Mouse (Mus musculus) ES-E14 (cell line): ENCODE results near the gene Grm3. TPM values are rescaled to one million over a fixed set of nuclear protein-coding genes. Genes with fewer than 3 reads are reported as not detected.

Experiments
- DNase-seq: peaks from one replicate; pipeline ENCODE4 v3.0.0-alpha.2; 2013; ENCODE audit warnings: low read depth, low spot score
- H3K27ac ChIP-seq: 2 replicates; pipeline ENCODE4 v1.5.1; 2012; ENCODE audit warnings: low read depth, mild to moderate bottlenecking, low read length, moderate library complexity, mixed read lengths; ENCODE audit not compliant: poor library complexity, insufficient read depth, severe bottlenecking
- H3K36me3 ChIP-seq: 2 replicates; pipeline ENCODE4 v1.6.1; 2012; ENCODE audit warnings: mild to moderate bottlenecking, low read length, moderate library complexity, mixed read lengths; ENCODE audit not compliant: control insufficient read depth, poor library complexity, insufficient read depth, severe bottlenecking
- H3K4me1 ChIP-seq, 2 experiments: fragments of 150-350 bp in 1 of 2; sonication (generic) in 1 of 2; 2 replicates each; pipeline ENCODE4 v1.6.1; 2012; ENCODE audit warnings: low read length in 2 of 2, mild to moderate bottlenecking in 1 of 2, mixed read lengths in 1 of 2; ENCODE audit not compliant: control insufficient read depth in 2 of 2, insufficient read depth in 2 of 2, poor library complexity in 1 of 2
- H3K4me3 ChIP-seq, 2 experiments: fragments of 150-350 bp in 1 of 2; sonication (generic) in 1 of 2; 2 replicates each; pipeline ENCODE4 v1.5.1; 2012; ENCODE audit warnings: low read length in 2 of 2, low read depth in 1 of 2, mild to moderate bottlenecking in 1 of 2, mixed read lengths in 1 of 2; ENCODE audit not compliant: insufficient read depth in 1 of 2, poor library complexity in 1 of 2, severe bottlenecking in 1 of 2
- H3K9ac ChIP-seq: 2 replicates; pipeline ENCODE4 v1.6.1; 2012; ENCODE audit warnings: low read depth, mild to moderate bottlenecking, low read length, mixed read lengths; ENCODE audit not compliant: poor library complexity, insufficient read depth, severe bottlenecking
- H3K9me3 ChIP-seq: fragments of 150-350 bp; sonication (generic); 2 replicates; pipeline ENCODE4 v1.6.1; 2012; ENCODE audit warnings: low read depth, mild to moderate bottlenecking, low read length; ENCODE audit not compliant: control insufficient read depth, insufficient read depth
- CHD2 ChIP-seq: IDR thresholded peaks from 2 replicates; pipeline ENCODE4 v1.6.1; 2014; ENCODE audit warnings: mild to moderate bottlenecking, low read depth, low read length, inconsistent platforms
- HCFC1 ChIP-seq: IDR thresholded peaks from 2 replicates; pipeline ENCODE4 v1.6.1; 2012; ENCODE audit warnings: low read length, inconsistent platforms, borderline replicate concordance; ENCODE audit not compliant: insufficient read depth
- MAFK ChIP-seq: IDR thresholded peaks from 2 replicates; pipeline ENCODE4 v1.6.1; 2014; ENCODE audit warnings: mild to moderate bottlenecking, low read depth, low read length, inconsistent platforms; ENCODE audit not compliant: insufficient read depth
- ZC3H11A ChIP-seq: IDR thresholded peaks from 2 replicates; pipeline ENCODE4 v1.6.1; 2012; ENCODE audit warnings: low read depth, mild to moderate bottlenecking, inconsistent platforms, low read length, borderline replicate concordance
- ZNF384 ChIP-seq: IDR thresholded peaks from 2 replicates; pipeline ENCODE4 v1.6.1; 2012; ENCODE audit warnings: low read depth, low read length, inconsistent platforms
- in situ Hi-C, 2 experiments: fragments of 600-800 bp; cut with MboI; formaldehyde crosslinking; loops; one replicate each; pipeline ENCODE4 v1.15.1; 2025; ENCODE audit warnings: low sequenced_read_pairs in 2 of 2, inconsistent platforms in 1 of 2; ENCODE audit not compliant: unreplicated experiment in 2 of 2
- total RNA-seq: library from RNA; depleted of rRNA; stranded (reverse); fragments of 300-350 nt; gene quantifications from 2 replicates; pipeline ENCODE4 v1.2.3, GENCODE M21; 2012

The Grm3 gene
- total RNA-seq, 1 experiment, result not detected

DNA sequence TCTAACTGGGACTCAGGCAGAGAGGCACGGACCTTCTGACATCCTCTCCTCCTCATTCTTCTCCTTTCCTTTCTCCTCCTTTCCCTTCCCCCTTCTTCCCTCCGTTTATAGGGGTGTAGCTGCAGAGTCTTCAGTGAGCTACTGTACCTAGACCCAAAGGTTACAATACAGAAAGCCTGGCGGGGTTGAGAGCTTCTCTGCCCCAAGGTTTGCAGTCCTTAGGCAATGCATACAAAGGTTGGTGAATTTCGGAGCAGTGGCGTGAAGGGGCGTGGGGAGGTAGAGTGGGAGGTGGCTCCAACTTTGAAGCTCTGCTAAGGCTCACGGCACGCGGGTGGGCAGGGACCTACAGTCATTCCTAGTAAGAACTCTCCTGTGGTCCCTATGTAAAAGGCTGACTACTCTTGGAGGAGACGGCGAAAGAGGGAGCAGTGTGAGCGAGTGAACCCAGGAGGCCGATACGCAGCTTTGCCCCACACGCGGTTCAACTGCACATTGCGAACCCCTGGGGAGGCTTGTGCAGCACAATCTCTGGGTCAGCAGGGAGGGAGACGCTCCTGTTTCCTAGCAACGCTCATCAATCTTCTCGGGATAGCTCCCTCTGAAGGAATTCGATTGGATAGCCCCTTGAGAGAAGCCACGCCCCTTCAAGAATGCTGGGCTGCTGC is 765 bp upstream of the Grm3 start:
- TF ChIP-seq ZC3H11A (no peak), MAFK (no peak), ZNF384 (no peak), CHD2 (no peak), HCFC1 (no peak)
- Histone ChIP-seq H3K9ac (no peak overlapping the region), H3K9me3 (no peaks in the 10 kb centered on the region), H3K36me3 (no peaks in the 10 kb centered on the region), H3K4me1 (peaks cover 0 to 2% of the 10 kb centered on the region in 2 experiments; a peak in 1 of 4 replicates), H3K27ac (no peak overlapping the region), H3K4me3 (peak overlapping the region; percentile 54 to 56)
- DNase-seq, result peak; percentile 66
- in situ Hi-C loops, result no loop called here

GRCm38 (mm10) chr5:9724287-9724955 is 549 bp downstream of the Grm3 start:
- peak overlapping the region; percentile 54 to 56; a peak in 3 of 4 replicates for H3K4me3 ChIP-seq
- no peak for TF ChIP-seq HCFC1
- no peak for TF ChIP-seq ZC3H11A
- TF ChIP-seq MAFK, result no peak
- TF ChIP-seq CHD2, result no peak
- H3K9me3 ChIP-seq, result no peaks in the 10 kb centered on the region
- H3K27ac ChIP-seq, result no peak overlapping the region
- no peak for DNase-seq
- H3K4me1 ChIP-seq, result peaks cover 0 to 2% of the 10 kb centered on the region in 2 experiments; a peak in 1 of 4 replicates
- in situ Hi-C loops, result no loop called here
- H3K36me3 ChIP-seq, result no peaks in the 10 kb centered on the region
- no peak overlapping the region for H3K9ac ChIP-seq

GRCm38 (mm10) chr5:9721136-9721535 is 3.8 kb downstream of the Grm3 start:
- no peak overlapping the region for H3K9ac ChIP-seq
- H3K4me3 ChIP-seq, result no peak overlapping the region
- H3K36me3 ChIP-seq, result no peaks in the 10 kb centered on the region
- H3K27ac ChIP-seq, result no peak overlapping the region
- DNase-seq, result no peak
- TF ChIP-seq ZC3H11A (no peak), CHD2 (no peak), HCFC1 (no peak), MAFK (no peak), ZNF384 (no peak)
- H3K9me3 ChIP-seq, result no peaks in the 10 kb centered on the region
- in situ Hi-C loops, result no loop called here
- H3K4me1 ChIP-seq, result peaks cover 0 to 2% of the 10 kb centered on the region in 2 experiments; a peak in 1 of 4 replicates

DNA sequence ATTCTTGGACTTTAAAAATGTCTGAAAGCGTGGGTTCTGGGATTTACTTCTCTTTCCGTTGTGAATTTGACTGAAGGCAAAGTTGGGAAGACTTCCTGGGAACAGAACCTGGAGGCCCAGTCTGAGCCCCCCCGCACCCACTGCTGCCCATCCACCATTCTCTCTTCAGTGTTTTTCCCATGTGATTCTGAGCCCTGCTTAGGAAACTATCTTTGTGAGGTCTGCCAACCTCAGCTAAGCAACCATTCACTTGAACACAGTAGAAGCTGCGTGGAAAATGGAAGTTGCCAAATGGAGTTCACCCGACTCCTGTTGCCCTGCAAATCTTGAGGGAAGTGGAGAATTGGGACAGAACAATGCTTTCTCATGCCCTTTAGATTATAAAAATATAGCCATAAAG is 8.7 kb downstream of the Grm3 start:
- TF ChIP-seq CHD2, result no peak
- TF ChIP-seq ZNF384, result no peak
- no peak for TF ChIP-seq MAFK
- Histone ChIP-seq H3K36me3 (no peaks in the 10 kb centered on the region), H3K27ac (no peak overlapping the region), H3K9ac (no peak overlapping the region), H3K9me3 (no peaks in the 10 kb centered on the region), H3K4me3 (no peak overlapping the region), H3K4me1 (no peaks in the 10 kb centered on the region)
- no peak for DNase-seq
- in situ Hi-C loops, result no loop called here
